Mouse (Mus musculus) liver, postnatal 0 days (tissue): ENCODE results near the gene Gm17364. TPM values are rescaled to one million over a fixed set of nuclear protein-coding genes. Genes with fewer than 3 reads are reported as not detected.
"Not testable (repeated sequence)": the region's sequence is repeated elsewhere in the genome, so short reads cannot be mapped to it uniquely, and the experiment has no call there.

ENCODE experiments used
- ATAC-seq: fragments of 200-750 bp; cut with Nextera tagmentation; 2 replicates; pipeline ENCODE4 v1.8.0; 2017; ENCODE audit warnings: mild to moderate bottlenecking, moderate library complexity
- DNase-seq: peaks from one replicate; pipeline ENCODE4 v3.0.0-alpha.2; 2016
- H3K27ac ChIP-seq: fragments of 300-500 bp; sonication (generic); 2 replicates; pipeline ENCODE4 v1.5.1; 2014; ENCODE audit warnings: antibody characterized with exemption, moderate library complexity, mild to moderate bottlenecking, low read depth
- H3K27me3 ChIP-seq: fragments of 300-500 bp; sonication (generic); 2 replicates; pipeline ENCODE4 v1.6.1; 2014; ENCODE audit warnings: low read length, control low read depth, mixed read lengths; ENCODE audit not compliant: insufficient read depth
- H3K36me3 ChIP-seq: fragments of 300-500 bp; sonication (generic); replicated peaks from 2 replicates; pipeline ENCODE4 v1.6.1; 2014; ENCODE audit warnings: mild to moderate bottlenecking, control low read depth, low read length, moderate library complexity, mixed read lengths; ENCODE audit not compliant: insufficient read depth
- H3K4me1 ChIP-seq: fragments of 300-500 bp; sonication (generic); 2 replicates; pipeline ENCODE4 v1.6.1; 2014; ENCODE audit warnings: antibody characterized with exemption, mild to moderate bottlenecking, control low read depth; ENCODE audit not compliant: insufficient read depth
- H3K4me2 ChIP-seq: fragments of 300-500 bp; sonication (generic); 2 replicates; pipeline ENCODE4 v1.6.1; 2014; ENCODE audit warnings: low read depth, mild to moderate bottlenecking, low read length, moderate library complexity, mixed read lengths
- H3K4me3 ChIP-seq: fragments of 300-500 bp; sonication (generic); 2 replicates; pipeline ENCODE4 v1.5.1; 2014; ENCODE audit warnings: low read depth, low read length
- H3K9ac ChIP-seq: fragments of 300-500 bp; sonication (generic); replicated peaks from 2 replicates; pipeline ENCODE4 v1.6.1; 2014; ENCODE audit warnings: mild to moderate bottlenecking, moderate library complexity
- H3K9me3 ChIP-seq: fragments of 300-500 bp; sonication (generic); 2 replicates; pipeline ENCODE4 v1.6.1; 2016; ENCODE audit warnings: mild to moderate bottlenecking, control low read depth, low read length, mixed read lengths
- CTCF ChIP-seq: sonication (generic); IDR thresholded peaks from 2 replicates; pipeline ENCODE4 v1.5.1; 2016; ENCODE audit warnings: antibody characterized with exemption, low read depth
- EP300 ChIP-seq: IDR thresholded peaks from 2 replicates; pipeline ENCODE4 v1.6.1; 2016; ENCODE audit warnings: antibody characterized with exemption, low read depth, mild to moderate bottlenecking
- WGBS: fragments of 180-500 bp; shearing (Covaris S2); extraction: QIAGEN DNeasy Blood & Tissue Kit; methylation state at CpG from one replicate; pipeline ENCODE4 v1.1.7; 2014; ENCODE audit not compliant: insufficient replicate concordance; 5-methylcytosine and 5-hydroxymethylcytosine counted together
- polyA plus RNA-seq: library from polyadenylated mRNA; unstranded; fragments of >200 nt; fragmentation: Nextera tagmentation; extraction: Ambion mirVana; gene quantifications from 2 replicates; pipeline ENCODE4 v1.2.1, GENCODE M21; 2015

Gene Gm17364
- polyA plus RNA-seq, 1 experiment from 2014 or later = not detected

GRCm38 (mm10) chr13:41256962-41257361 is 16.8 kb downstream of the Gm17364 start:
- no peak for DNase-seq
- no peak overlapping the region for H3K9ac ChIP-seq
- no peaks in the 10 kb centered on the region for H3K36me3 ChIP-seq
- TF ChIP-seq CTCF (no peak), EP300 (no peak)
- no peaks in the 10 kb centered on the region for H3K27me3 ChIP-seq
- WGBS = 69% methylated on average over 3 of the region's 3 CpGs
- ATAC-seq = no peak
- no peaks in the 10 kb centered on the region for H3K9me3 ChIP-seq
- H3K4me2 ChIP-seq = no peak overlapping the region
- H3K27ac ChIP-seq = no peak overlapping the region
- H3K4me1 ChIP-seq = peaks cover 1% of the 10 kb centered on the region
- H3K4me3 ChIP-seq = no peak overlapping the region

- no peak for DNase-seq
- no peaks in the 10 kb centered on the region for H3K9me3 ChIP-seq
- peaks cover 10% of the 10 kb centered on the region for H3K4me1 ChIP-seq
- WGBS = 86% methylated on average over 5 of the region's 5 CpGs
- H3K27ac ChIP-seq = no peak overlapping the region
- H3K27me3 ChIP-seq = no peaks in the 10 kb centered on the region
- no peak overlapping the region for H3K9ac ChIP-seq
- no peaks in the 10 kb centered on the region for H3K36me3 ChIP-seq
- no peak for TF ChIP-seq CTCF
- no peak for TF ChIP-seq EP300
- H3K4me2 ChIP-seq = no peak overlapping the region
- no peak overlapping the region for H3K4me3 ChIP-seq
- ATAC-seq = no peak
These were observed 17.7 kb downstream of the Gm17364 start for GRCm38 (mm10) chr13:41256126-41256525.

GRCm38 (mm10) chr13:41252736-41253135 is 21.0 kb downstream of the Gm17364 start:
- Histone ChIP-seq H3K9ac (no peak overlapping the region), H3K4me3 (no peak overlapping the region), H3K36me3 (no peaks in the 10 kb centered on the region), H3K27ac (no peak overlapping the region), H3K4me1 (peaks cover 17% of the 10 kb centered on the region), H3K4me2 (no peak overlapping the region), H3K27me3 (no peaks in the 10 kb centered on the region), H3K9me3 (no peaks in the 10 kb centered on the region)
- TF ChIP-seq EP300 (no peak), CTCF (no peak)
- WGBS = 86% methylated on average over 7 of the region's 7 CpGs
- no peak for ATAC-seq
- DNase-seq = no peak

- 73% methylated on average over 6 of the region's 6 CpGs for WGBS
These were observed 21.6 kb downstream of the Gm17364 start for GRCm38 (mm10) chr13:41252141-41252540.

GRCm38 (mm10) chr13:41251667-41252066 is 22.1 kb downstream of the Gm17364 start:
- WGBS = 72% methylated on average over 5 of the region's 5 CpGs
- no peak for ATAC-seq
- Histone ChIP-seq H3K9me3 (no peaks in the 10 kb centered on the region), H3K27me3 (no peaks in the 10 kb centered on the region), H3K9ac (no peak overlapping the region), H3K27ac (0 out of 2 replicates have a peak overlapping the region, but pooled peaks have one; percentile 30), H3K4me2 (peak overlapping the region; percentile 26; the same call in 1 of the 2 replicates), H3K4me3 (no peak overlapping the region), H3K4me1 (peaks cover 17% of the 10 kb centered on the region), H3K36me3 (no peaks in the 10 kb centered on the region)
- TF ChIP-seq CTCF = no peak
- TF ChIP-seq EP300 = no peak
- no peak for DNase-seq

More at GRCm38 (mm10) chr13:41252141-41252540, 21.6 kb downstream of the Gm17364 start:
- Histone ChIP-seq H3K27ac (0 out of 2 replicates have a peak overlapping the region, but pooled peaks have one; percentile 30), H3K4me2 (no peak overlapping the region), H3K4me1 (peaks cover 17% of the 10 kb centered on the region), H3K27me3 (no peaks in the 10 kb centered on the region), H3K9me3 (no peaks in the 10 kb centered on the region), H3K4me3 (no peak overlapping the region), H3K9ac (no peak overlapping the region), H3K36me3 (no peaks in the 10 kb centered on the region)
- DNase-seq (no peak), ATAC-seq (no peak)
- no peak for TF ChIP-seq CTCF
- TF ChIP-seq EP300 = no peak

- not testable (repeated sequence) for H3K9ac ChIP-seq, H3K27ac ChIP-seq, H3K4me3 ChIP-seq, H3K36me3 ChIP-seq, H3K9me3 ChIP-seq, DNase-seq, ATAC-seq, H3K27me3 ChIP-seq
- H3K4me1 ChIP-seq = peaks cover 17% of the 10 kb centered on the region
- peak overlapping the region; percentile 79; the same call in 1 of the 2 replicates for H3K4me2 ChIP-seq
- WGBS = 81% methylated on average over 5 of the region's 5 CpGs
These were observed 22.5 kb downstream of the Gm17364 start for GRCm38 (mm10) chr13:41251232-41251631.
